ENCODE assay signal across 8 mouse cellular contexts in the genomic region with DNA sequence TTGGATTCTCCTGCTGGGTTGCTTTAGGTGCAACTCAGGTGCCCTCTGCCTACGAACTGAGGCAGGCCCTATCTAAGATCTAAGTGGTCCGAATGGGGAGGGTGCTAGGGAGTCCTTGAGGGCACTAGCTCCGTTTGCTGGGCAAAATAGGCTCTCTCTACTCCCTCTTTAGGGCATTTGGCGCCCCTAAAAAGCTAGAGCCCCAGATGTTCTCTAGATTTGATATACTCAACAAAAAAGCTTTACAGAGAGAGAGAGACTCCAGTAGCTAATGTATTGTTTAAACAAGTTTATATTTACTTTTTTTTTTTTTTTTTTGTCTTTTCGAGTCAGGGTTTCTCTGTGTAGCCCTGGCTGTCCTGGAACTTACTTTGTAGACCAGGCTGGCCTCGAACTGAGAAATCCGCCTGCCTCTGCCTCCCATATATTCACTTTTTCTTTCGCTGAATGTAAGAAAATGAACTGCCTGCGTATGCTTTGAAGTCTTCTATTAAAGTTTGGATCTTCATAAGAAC. TPM values are rescaled to one million over a fixed set of nuclear protein-coding genes. Genes with fewer than 3 reads are reported as not detected.
A peak's percentile ranks its signal among the peaks of the same experiment; 100 is the strongest.
DNase-seq lines count a peak whose midpoint lies in the region; ATAC-seq and TF ChIP-seq lines count a peak whose summit lies in the region.

Gene Gins1, plus strand, starts transcription at position 465 of the 515 bp plus-strand sequence.

- H3K27me3 ChIP-seq in heart, embryonic 16.5 days (ENCODE audit: control insufficient read depth, insufficient read depth, low read length), result no peaks in the 10 kb centered on the region
- H3K27me3 ChIP-seq in hindbrain, embryonic 13.5 days, result 0 out of 2 replicates have a peak, but pooled peaks cover 4% of the 10 kb centered on the region
- H3K27me3 ChIP-seq in midbrain, embryonic 12.5 days, result no peaks in the 10 kb centered on the region

- no peaks in the 10 kb centered on the region for H3K9me3 ChIP-seq in heart, embryonic 16.5 days (replicated peaks; ENCODE audit: control insufficient read depth, low read length)
- H3K9me3 ChIP-seq in hindbrain, embryonic 13.5 days, result no peaks in the 10 kb centered on the region
- no peaks in the 10 kb centered on the region for H3K9me3 ChIP-seq in midbrain, embryonic 12.5 days

- peak; percentile 17; the same call in 1 of the 2 replicates for ATAC-seq in heart, embryonic 16.5 days (replicated peaks; ENCODE audit: extremely low read depth, insufficient read depth, low FRiP score)
- ATAC-seq in hindbrain, embryonic 13.5 days (ENCODE audit: low FRiP score), result no peak; the same call in 1 of the 2 replicates
- ATAC-seq in midbrain, embryonic 12.5 days (ENCODE audit: low FRiP score, low read depth), result no peak

- H3K27ac ChIP-seq in heart, embryonic 16.5 days (ENCODE audit: low read length), result peak within 1 kb of the TSS; percentile 86
- H3K27ac ChIP-seq in bone marrow macrophage, adult 2 months (ENCODE audit: insufficient read depth, low read depth, low read length), result peak within 1 kb of the TSS; percentile 86
- H3K27ac ChIP-seq in hindbrain, embryonic 13.5 days, result peak within 1 kb of the TSS; percentile 93
- peak within 1 kb of the TSS; percentile 89 for H3K27ac ChIP-seq in midbrain, embryonic 12.5 days (replicated peaks)

- H3K4me2 ChIP-seq in heart, embryonic 16.5 days (ENCODE audit: low read depth, low read length), result peak within 1 kb of the TSS; percentile 81
- peak within 1 kb of the TSS; percentile 87 for H3K4me2 ChIP-seq in hindbrain, embryonic 13.5 days
- H3K4me2 ChIP-seq in midbrain, embryonic 12.5 days (replicated peaks), result peak within 1 kb of the TSS; percentile 89

- H3K9ac ChIP-seq in heart, embryonic 16.5 days (ENCODE audit: low read length), result peak within 1 kb of the TSS; percentile 83
- peak within 1 kb of the TSS; percentile 96 for H3K9ac ChIP-seq in hindbrain, embryonic 13.5 days
- H3K9ac ChIP-seq in midbrain, embryonic 12.5 days (replicated peaks), result peak within 1 kb of the TSS; percentile 92

- no peak for TF ChIP-seq CTCF in bone marrow macrophage, adult 2 months (IDR thresholded peaks at IDR 0.05; ENCODE audit: low read depth, low read length)

- no peak for TF ChIP-seq POLR2A in bone marrow macrophage, adult 2 months (IDR thresholded peaks at IDR 0.05; ENCODE audit: borderline replicate concordance, low read depth, low read length)

- no peaks in the 10 kb centered on the region for H3K36me3 ChIP-seq in heart, embryonic 16.5 days (ENCODE audit: control insufficient read depth, insufficient read depth)
- peaks cover 5% of the 10 kb centered on the region; the same call in 1 of the 2 replicates for H3K36me3 ChIP-seq in hindbrain, embryonic 13.5 days
- H3K36me3 ChIP-seq in midbrain, embryonic 12.5 days, result peaks cover 7% of the 10 kb centered on the region; the same call in 1 of the 2 replicates

- no peak for DNase-seq in heart, adult 8-10 months (ENCODE audit: low spot score)
- no peak for DNase-seq in gastrocnemius, postnatal 10 days
- DNase-seq in spleen, postnatal 4 days (ENCODE audit: low spot score in 2 of 2), result no peak
- DNase-seq in right cerebral cortex, adult 18-20 months, result no peak

- peak within 1 kb of the TSS; percentile 85 for H3K4me3 ChIP-seq in heart, embryonic 16.5 days (ENCODE audit: low read length)
- peak within 1 kb of the TSS; percentile 96 for H3K4me3 ChIP-seq in bone marrow macrophage, adult 2 months (ENCODE audit: insufficient read depth, low read length)
- peak within 1 kb of the TSS; percentile 96 for H3K4me3 ChIP-seq in hindbrain, embryonic 13.5 days
- H3K4me3 ChIP-seq in midbrain, embryonic 12.5 days, result peak within 1 kb of the TSS; percentile 92

- 35% methylated on average over 9 of the region's 9 CpGs for WGBS in heart, embryonic 16.5 days
- WGBS in hindbrain, embryonic 13.5 days, result 39% methylated on average over 9 of the region's 9 CpGs
- 41% methylated on average over 9 of the region's 9 CpGs for WGBS in midbrain, embryonic 12.5 days

- H3K4me1 ChIP-seq in heart, embryonic 16.5 days (ENCODE audit: control insufficient read depth, insufficient read depth, low read length), result peaks cover 8% of the 10 kb centered on the region
- peaks cover 12% of the 10 kb centered on the region for H3K4me1 ChIP-seq in bone marrow macrophage, adult 2 months (ENCODE audit: control insufficient read depth, insufficient read depth, low read length)
- peaks cover 22% of the 10 kb centered on the region for H3K4me1 ChIP-seq in hindbrain, embryonic 13.5 days (replicated peaks)
- H3K4me1 ChIP-seq in midbrain, embryonic 12.5 days, result peaks cover 19% of the 10 kb centered on the region

RNA-seq across cellular contexts. Expression of gene Gins1, which starts in this region (rescaled TPM):
- polyA plus RNA-seq in heart, embryonic 16.5 days (2015; fragmentation: Nextera tagmentation; extraction: Ambion mirVana), result 25.0 and 27.0 TPM in 2 replicates
- 1 to 10 TPM; 3.6 to 5.8 (median 4.7) TPM for total RNA-seq in heart, adult 8-10 months (2022)
- polyA plus RNA-seq in bone marrow macrophage, adult 2 months (2012; ENCODE audit: insufficient read depth, insufficient read length, missing spikeins), result 13.4 and 16.9 TPM in 2 replicates
- polyA plus RNA-seq in hindbrain, embryonic 13.5 days (2015; fragmentation: Nextera tagmentation; extraction: Ambion mirVana), result 20.9 and 22.4 TPM in 2 replicates
- polyA plus RNA-seq in midbrain, embryonic 12.5 days (2016; fragmentation: Nextera tagmentation; extraction: Ambion mirVana), result 50.4 and 54.5 TPM in 2 replicates
- total RNA-seq in gastrocnemius, postnatal 10 days (2021), result 1 to 10 TPM; 3.6 to 4.5 TPM
